Mouse (Mus musculus) MEL (cell line): ENCODE results near the gene Uba2. TPM values are rescaled to one million over a fixed set of nuclear protein-coding genes. Genes with fewer than 3 reads are reported as not detected.
A peak's percentile ranks its signal among the peaks of the same experiment; 100 is the strongest.

Source experiments
- DNase-seq: peaks from one replicate; pipeline ENCODE4 v3.0.0; 2011; ENCODE audit warnings: low read depth, low spot score
- H3K27ac ChIP-seq: 2 replicates; pipeline ENCODE4 v1.5.1; 2012; ENCODE audit warnings: low read depth, mild to moderate bottlenecking, control low read depth, low read length, moderate library complexity; ENCODE audit not compliant: control insufficient read depth
- H3K27me3 ChIP-seq, 2 experiments: fragments of 150-350 bp in 1 of 2; sonication (generic) in 1 of 2; 2 replicates each; pipeline ENCODE4 v1.6.1; 2012; ENCODE audit warnings: low read length in 2 of 2, mild to moderate bottlenecking in 2 of 2, improper control_type of control experiment in 1 of 2, moderate library complexity in 1 of 2; ENCODE audit not compliant: insufficient read depth in 2 of 2, control insufficient read depth in 1 of 2
- H3K36me3 ChIP-seq, 2 experiments: 2 replicates each; pipeline ENCODE4 v1.6.1; 2012 to 2014; ENCODE audit warnings: low read length in 2 of 2, improper control_type of control experiment in 1 of 2, inconsistent platforms in 1 of 2, mild to moderate bottlenecking in 1 of 2; ENCODE audit not compliant: insufficient read depth in 2 of 2, control insufficient read depth in 1 of 2
- H3K4me1 ChIP-seq, 2 experiments: fragments of 150-350 bp in 1 of 2; sonication (generic) in 1 of 2; 2 replicates each; pipeline ENCODE4 v1.6.1; 2012; ENCODE audit warnings: low read length in 2 of 2, improper control_type of control experiment in 1 of 2, mild to moderate bottlenecking in 1 of 2; ENCODE audit not compliant: insufficient read depth in 2 of 2, control insufficient read depth in 1 of 2
- H3K4me3 ChIP-seq, 2 experiments: fragments of 150-350 bp in 1 of 2; sonication (generic) in 1 of 2; 2 replicates each; pipeline ENCODE4 v1.5.1; 2012; ENCODE audit warnings: low read depth in 2 of 2, low read length in 2 of 2, mild to moderate bottlenecking in 2 of 2, moderate library complexity in 2 of 2, control low read depth in 1 of 2, improper control_type of control experiment in 1 of 2; ENCODE audit not compliant: control insufficient read depth in 1 of 2, insufficient read depth in 1 of 2
- H3K79me2 ChIP-seq: 2 replicates; pipeline ENCODE4 v1.6.1; 2012; ENCODE audit warnings: mild to moderate bottlenecking, low read length, moderate library complexity; ENCODE audit not compliant: control insufficient read depth, poor library complexity, insufficient read depth
- H3K9ac ChIP-seq: 2 replicates; pipeline ENCODE4 v1.6.1; 2012; ENCODE audit warnings: low read depth, mild to moderate bottlenecking, control low read depth, low read length, moderate library complexity; ENCODE audit not compliant: control insufficient read depth, poor library complexity, severe bottlenecking
- H3K9me3 ChIP-seq: fragments of 150-350 bp; sonication (generic); replicated peaks from 2 replicates; pipeline ENCODE4 v1.6.1; 2012; ENCODE audit warnings: mild to moderate bottlenecking, low read length, improper control_type of control experiment, moderate library complexity; ENCODE audit not compliant: insufficient read depth
- CHD2 ChIP-seq: IDR thresholded peaks from 2 replicates; pipeline ENCODE4 v1.6.1; 2011; ENCODE audit warnings: low read length, improper control_type of control experiment
- CTCF ChIP-seq, 3 experiments: IDR thresholded peaks in 2 of 3; conservative IDR thresholded peaks in 1 of 3; 2 replicates each; pipeline ENCODE4 v1.5.1; 2011 to 2012; ENCODE audit warnings: low read length in 3 of 3, low read depth in 2 of 3, mild to moderate bottlenecking in 2 of 3, improper control_type of control experiment in 1 of 3, inconsistent platforms in 1 of 3, mixed read lengths in 1 of 3, moderate library complexity in 1 of 3; ENCODE audit not compliant: control insufficient read depth in 1 of 3, insufficient read depth in 1 of 3, poor library complexity in 1 of 3, severe bottlenecking in 1 of 3
- E2F4 ChIP-seq: IDR thresholded peaks from 2 replicates; pipeline ENCODE4 v1.6.1; 2011; ENCODE audit warnings: low read depth, low read length, improper control_type of control experiment, borderline replicate concordance
- GATA1 ChIP-seq: IDR thresholded peaks from 2 replicates; pipeline ENCODE4 v1.6.1; 2011; ENCODE audit warnings: low read depth, low read length, improper control_type of control experiment
- HCFC1 ChIP-seq: IDR thresholded peaks from 2 replicates; pipeline ENCODE4 v1.6.1; 2012; ENCODE audit warnings: low read depth, mild to moderate bottlenecking, inconsistent platforms, low read length, improper control_type of control experiment, moderate library complexity
- MAX ChIP-seq: IDR thresholded peaks from 2 replicates; pipeline ENCODE4 v1.6.1; 2011; ENCODE audit warnings: low read length, improper control_type of control experiment
- MAZ ChIP-seq: IDR thresholded peaks from 2 replicates; pipeline ENCODE4 v1.6.1; 2012; ENCODE audit warnings: low read depth, mild to moderate bottlenecking, inconsistent platforms, low read length, improper control_type of control experiment
- MXI1 ChIP-seq: IDR thresholded peaks from 2 replicates; pipeline ENCODE4 v1.6.1; 2011; ENCODE audit warnings: mild to moderate bottlenecking, low read depth, low read length, improper control_type of control experiment
- MYC ChIP-seq: IDR thresholded peaks from 2 replicates; pipeline ENCODE4 v1.6.1; 2011; ENCODE audit warnings: low read depth, mild to moderate bottlenecking, low read length, improper control_type of control experiment, moderate library complexity
- NELFE ChIP-seq: IDR thresholded peaks from 2 replicates; pipeline ENCODE4 v1.6.1; 2011; ENCODE audit warnings: low read depth, low read length, improper control_type of control experiment
- POLR2AphosphoS2 ChIP-seq: IDR thresholded peaks from 2 replicates; pipeline ENCODE4 v1.6.1; 2011; ENCODE audit warnings: low read length, improper control_type of control experiment
- RAD21 ChIP-seq: IDR thresholded peaks from 2 replicates; pipeline ENCODE4 v1.6.1; 2011; ENCODE audit warnings: mild to moderate bottlenecking, low read depth, low read length, improper control_type of control experiment
- SMC3 ChIP-seq: IDR thresholded peaks from 2 replicates; pipeline ENCODE4 v1.6.1; 2011; ENCODE audit warnings: low read depth, low read length, improper control_type of control experiment
- TAL1 ChIP-seq: IDR thresholded peaks from 2 replicates; pipeline ENCODE4 v1.6.1; 2012; ENCODE audit warnings: mild to moderate bottlenecking, inconsistent platforms, low read length, moderate library complexity, mixed read lengths
- ZKSCAN1 ChIP-seq: IDR thresholded peaks from 2 replicates; pipeline ENCODE4 v1.6.1; 2012; ENCODE audit warnings: low read depth, mild to moderate bottlenecking, inconsistent platforms, low read length, improper control_type of control experiment, moderate library complexity
- polyA plus RNA-seq, 2 experiments: library from polyadenylated mRNA; stranded (reverse) in 1 of 2; unstranded in 1 of 2; fragments of >175 nt in 1 of 2; fragments of >200 nt in 1 of 2; gene quantifications; 2 replicates each; pipeline versions ENCODE4 v1.2.1 to v1.2.4; 2012; ENCODE audit warnings: low replicate concordance in 2 of 2, low read depth in 1 of 2; ENCODE audit not compliant: insufficient read length in 2 of 2, insufficient read depth in 1 of 2, missing spikeins in 1 of 2
- total RNA-seq: library from RNA; depleted of rRNA; stranded (reverse); fragments of 300-350 nt; gene quantifications from 2 replicates; pipeline ENCODE4 v1.2.3, GENCODE M21; 2012

Uba2 gene
- total and polyA plus RNA-seq, 3 experiments, result 201 to 207 TPM; not detected in 1

- H3K4me1 ChIP-seq, result no peaks in the 10 kb centered on the region; a peak in 1 of 4 replicates
- TF ChIP-seq RAD21 (0 out of 2 replicates have a peak, but pooled peaks have one; percentile 1), SMC3 (no peak), CTCF (IDR thresholded peaks at IDR 0.05 in 2 of 3, conservative IDR thresholded peaks at IDR 0.05 in 1 of 3; ENCODE audit: control insufficient read depth in 1 of 3, insufficient read depth in 1 of 3, low read depth in 2 of 3, low read length in 3 of 3, poor library complexity in 1 of 3, severe bottlenecking in 1 of 3) (peak; percentile 55 to 73 (median 63))
- TF ChIP-seq, all 39 proteins: peak for 2
- Histone ChIP-seq H3K27me3 (no peaks in the 10 kb centered on the region), H3K9me3 (no peaks in the 10 kb centered on the region), H3K36me3 (peaks cover 4 to 24% of the 10 kb centered on the region in 2 experiments), H3K79me2 (peaks cover 23% of the 10 kb centered on the region), H3K4me3 (peak overlapping the region in 1 of 2 experiments; percentile 58; a peak in 2 of 4 replicates), H3K27ac (no peak overlapping the region), H3K9ac (no peak overlapping the region; the same call in 1 of the 2 replicates)
- peak; percentile 75 for DNase-seq
Observed at GRCm38 (mm10) chr7:34166850-34167249, 2.5 kb downstream of the Uba2 start.

GRCm38 (mm10) chr7:34165999-34166398, 3.4 kb downstream of the Uba2 start:
- no peaks in the 10 kb centered on the region; a peak in 1 of 4 replicates for H3K4me1 ChIP-seq
- DNase-seq, result no peak
- TF ChIP-seq HCFC1 (no peak), NELFE (no peak)
- peaks cover 4 to 28% of the 10 kb centered on the region in 2 experiments for H3K36me3 ChIP-seq
- peaks cover 23% of the 10 kb centered on the region for H3K79me2 ChIP-seq
- no peak overlapping the region for H3K4me3 ChIP-seq
- no peak overlapping the region for H3K9ac ChIP-seq
- H3K27ac ChIP-seq, result no peak overlapping the region
- no peaks in the 10 kb centered on the region for H3K9me3 ChIP-seq
- no peaks in the 10 kb centered on the region for H3K27me3 ChIP-seq

- no peak for TF ChIP-seq MAZ
- no peak for TF ChIP-seq POLR2AphosphoS2
- no peak for TF ChIP-seq CHD2
- TF ChIP-seq ZKSCAN1, result no peak
- TF ChIP-seq TAL1, result no peak
- TF ChIP-seq GATA1, result no peak
- no peak for TF ChIP-seq MXI1
- no peak for TF ChIP-seq MYC
- TF ChIP-seq E2F4, result no peak
- no peak for TF ChIP-seq MAX
- H3K27ac ChIP-seq, result no peak overlapping the region
- H3K27me3 ChIP-seq, result no peaks in the 10 kb centered on the region
- H3K4me1 ChIP-seq, result no peaks in the 10 kb centered on the region; a peak in 1 of 4 replicates
- DNase-seq, result no peak
- no peak overlapping the region for H3K9ac ChIP-seq
- H3K4me3 ChIP-seq, result no peak overlapping the region
- H3K9me3 ChIP-seq, result no peaks in the 10 kb centered on the region
- peaks cover 23% of the 10 kb centered on the region for H3K79me2 ChIP-seq
- H3K36me3 ChIP-seq, result peaks cover 4 to 32% of the 10 kb centered on the region in 2 experiments
Observed at GRCm38 (mm10) chr7:34164671-34165070, 4.7 kb downstream of the Uba2 start.
